Mouse (Mus musculus): Measurements from ENCODE around the gene Gm17387.

DNA sequence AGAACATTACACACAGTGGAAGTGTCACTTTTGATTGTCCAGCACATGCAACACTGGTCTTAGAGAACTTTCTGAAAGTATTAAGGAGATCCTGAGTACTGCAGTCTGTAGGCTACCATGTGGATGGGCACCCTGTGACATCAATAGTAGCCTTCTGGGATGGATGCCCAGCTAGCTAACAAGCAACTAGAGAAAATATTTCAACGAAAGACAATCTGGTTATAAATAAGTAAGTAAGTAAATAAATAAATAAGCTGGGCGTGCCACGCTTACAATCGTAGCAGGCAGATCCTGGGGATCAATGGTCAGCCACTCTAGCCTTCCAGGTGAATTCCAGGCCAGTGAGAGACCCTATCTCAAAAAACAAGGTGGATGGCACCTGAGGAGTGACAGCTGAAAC, 23.1 kb downstream of the Gm17387 start:
- TF ChIP-seq CTCF (IDR thresholded peaks at IDR 0.05; ENCODE audit: insufficient read depth, low read depth, low read length) (no peak), POLR2A (IDR thresholded peaks at IDR 0.05; ENCODE audit: insufficient read depth, low read depth, low read length) (no peak)

Data from olfactory bulb, adult 2 months (tissue).